Mouse (Mus musculus) stomach, embryonic 15.5 days (tissue): ENCODE measurements at regions not wholly inside any gene's neighbourhood (a gene's known extent, or its start where the extent isn't known, plus 50 kb on each side); places are given as distances from the start of the nearest gene placed in this dataset.
A peak's percentile ranks its signal among the peaks of the same experiment; 100 is the strongest.

ENCODE experiments used
- ATAC-seq: fragments of 200-750 bp; cut with Nextera tagmentation; 2 replicates; pipeline ENCODE4 v1.8.0; 2017; ENCODE audit warnings: low read depth, moderate number of reproducible peaks, moderate TSS enrichment; ENCODE audit not compliant: insufficient read depth, low FRiP score
- H3K27ac ChIP-seq: fragments of 300-500 bp; sonication (generic); 2 replicates; pipeline ENCODE4 v1.5.1; 2015; ENCODE audit warnings: mild to moderate bottlenecking, inconsistent platforms
- H3K27me3 ChIP-seq: fragments of 300-500 bp; sonication (generic); replicated peaks from 2 replicates; pipeline ENCODE4 v1.6.1; 2015; ENCODE audit warnings: inconsistent platforms
- H3K36me3 ChIP-seq: fragments of 300-500 bp; sonication (generic); 2 replicates; pipeline ENCODE4 v1.6.1; 2015; ENCODE audit warnings: inconsistent platforms
- H3K4me1 ChIP-seq: fragments of 300-500 bp; sonication (generic); 2 replicates; pipeline ENCODE4 v1.6.1; 2015; ENCODE audit warnings: inconsistent platforms
- H3K4me2 ChIP-seq: fragments of 300-500 bp; sonication (generic); 2 replicates; pipeline ENCODE4 v1.6.1; 2015; ENCODE audit warnings: mild to moderate bottlenecking, inconsistent platforms
- H3K4me3 ChIP-seq: fragments of 300-500 bp; sonication (generic); replicated peaks from 2 replicates; pipeline ENCODE4 v1.5.1; 2015; ENCODE audit warnings: inconsistent platforms
- H3K9ac ChIP-seq: fragments of 300-500 bp; sonication (generic); 2 replicates; pipeline ENCODE4 v1.6.1; 2015; ENCODE audit warnings: inconsistent platforms
- H3K9me3 ChIP-seq: fragments of 300-500 bp; sonication (generic); 2 replicates; pipeline ENCODE4 v1.6.1; 2016; ENCODE audit warnings: inconsistent platforms
- WGBS: fragments of 180-500 bp; shearing (Covaris S2); methylation state at CpG from one replicate; pipeline ENCODE4 v1.1.7; 2015; 5-methylcytosine and 5-hydroxymethylcytosine counted together

- peaks cover 14% of the 10 kb centered on the region for H3K4me1 ChIP-seq
- H3K4me2 ChIP-seq = 0 out of 2 replicates have a peak overlapping the region, but pooled peaks have one; percentile 79
- no peak overlapping the region for H3K9ac ChIP-seq
- no peak for ATAC-seq
- WGBS = 53% methylated on average over 6 of the region's 6 CpGs
- no peak overlapping the region for H3K4me3 ChIP-seq
- peak overlapping the region; percentile 97 for H3K27ac ChIP-seq
- no peaks in the 10 kb centered on the region for H3K36me3 ChIP-seq
- no peaks in the 10 kb centered on the region for H3K27me3 ChIP-seq
- H3K9me3 ChIP-seq = no peaks in the 10 kb centered on the region
These were observed 127.8 kb upstream of the Ubr2 start for GRCm38 (mm10) chr17:47138174-47138573.

DNA sequence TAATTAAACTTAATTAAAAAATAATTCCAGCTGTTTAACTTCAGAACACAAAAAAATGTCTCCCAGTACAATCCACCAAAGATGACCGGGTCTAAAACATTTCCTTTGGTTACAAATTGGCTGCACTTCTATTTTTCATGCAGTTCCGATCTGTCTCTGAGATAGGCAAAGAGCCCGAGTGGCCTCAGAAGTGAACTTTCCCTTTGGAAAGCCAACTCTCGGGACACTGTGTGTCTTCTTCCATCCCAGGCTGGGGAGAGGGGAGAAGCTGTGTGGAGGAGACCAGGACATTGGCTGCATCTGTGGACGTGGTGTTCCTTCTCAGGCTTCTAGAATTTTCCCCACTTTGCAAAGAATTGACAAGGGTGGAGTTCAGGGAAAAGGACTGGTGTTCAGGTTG is 125.0 kb upstream of the Ubr2 start:
- Histone ChIP-seq H3K9ac (no peak overlapping the region), H3K4me1 (peaks cover 8% of the 10 kb centered on the region; the same call in 1 of the 2 replicates), H3K4me2 (no peak overlapping the region), H3K9me3 (no peaks in the 10 kb centered on the region), H3K27ac (no peak overlapping the region), H3K4me3 (no peak overlapping the region), H3K36me3 (no peaks in the 10 kb centered on the region), H3K27me3 (no peaks in the 10 kb centered on the region)
- 73% methylated on average over 5 of the region's 5 CpGs for WGBS
- ATAC-seq = no peak

DNA sequence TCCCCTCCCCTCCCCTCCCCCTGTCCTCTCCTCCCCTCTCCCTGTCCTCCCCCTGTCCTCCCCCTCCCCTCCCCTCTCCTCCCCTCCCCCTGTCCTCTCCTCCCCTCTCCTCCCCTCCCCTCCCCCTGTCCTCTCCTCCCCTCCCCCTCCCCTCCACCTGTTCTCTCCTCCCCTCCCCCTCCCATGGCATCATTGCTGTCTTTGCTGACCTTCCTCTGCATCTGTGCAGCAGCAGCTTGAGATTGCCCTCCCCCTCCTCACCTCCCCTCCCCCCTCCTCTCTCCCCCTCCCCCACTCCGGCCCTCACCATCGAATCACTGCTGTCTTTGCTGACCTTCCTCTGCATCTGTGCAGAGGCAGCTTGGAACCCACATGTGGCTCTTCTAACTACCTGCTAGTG is 123.4 kb upstream of the Ubr2 start:
- no peak overlapping the region for H3K27ac ChIP-seq
- no peak for ATAC-seq
- 63% methylated on average over 2 of the region's 2 CpGs for WGBS
- no peak overlapping the region for H3K4me2 ChIP-seq
- H3K9me3 ChIP-seq = no peaks in the 10 kb centered on the region
- no peaks in the 10 kb centered on the region for H3K27me3 ChIP-seq
- H3K4me3 ChIP-seq = no peak overlapping the region
- no peaks in the 10 kb centered on the region for H3K36me3 ChIP-seq
- H3K4me1 ChIP-seq = peaks cover 2% of the 10 kb centered on the region; the same call in 1 of the 2 replicates
- no peak overlapping the region for H3K9ac ChIP-seq

GRCm38 (mm10) chr17:47127571-47127970 is 117.2 kb upstream of the Ubr2 start:
- no peak overlapping the region for H3K27ac ChIP-seq
- no peak overlapping the region for H3K4me2 ChIP-seq
- H3K4me3 ChIP-seq = no peak overlapping the region
- H3K36me3 ChIP-seq = no peaks in the 10 kb centered on the region
- WGBS = 59% methylated on average over 3 of the region's 3 CpGs
- no peak for ATAC-seq
- no peaks in the 10 kb centered on the region for H3K27me3 ChIP-seq
- H3K9me3 ChIP-seq = no peaks in the 10 kb centered on the region
- no peak overlapping the region for H3K9ac ChIP-seq
- no peaks in the 10 kb centered on the region for H3K4me1 ChIP-seq

- ATAC-seq = no peak
These were observed 113.2 kb upstream of the Ubr2 start for GRCm38 (mm10) chr17:47123576-47123975.

DNA sequence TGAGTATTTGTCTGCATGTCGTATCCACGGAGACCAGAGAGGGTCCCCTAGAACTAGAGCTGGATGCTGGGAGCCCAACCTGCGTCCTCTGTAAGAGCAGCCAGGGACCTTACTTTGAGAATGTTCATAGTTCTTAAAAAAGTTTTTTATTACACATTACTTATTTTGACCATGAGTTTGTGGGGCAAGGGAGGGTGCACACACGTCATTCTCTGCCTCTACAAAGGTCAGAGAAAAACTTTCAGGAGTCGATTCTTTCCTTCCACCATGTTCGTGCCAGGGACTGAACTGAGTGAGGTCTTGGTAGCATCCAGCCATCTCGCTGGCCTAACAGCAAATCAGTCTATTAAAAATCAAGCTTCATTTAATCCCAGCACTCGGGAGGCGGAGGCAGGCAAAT is 111.9 kb upstream of the Ubr2 start:
- no peaks in the 10 kb centered on the region for H3K4me1 ChIP-seq
- H3K4me2 ChIP-seq = no peak overlapping the region
- no peak overlapping the region for H3K4me3 ChIP-seq
- H3K9me3 ChIP-seq = no peaks in the 10 kb centered on the region
- no peak for ATAC-seq
- H3K27me3 ChIP-seq = no peaks in the 10 kb centered on the region
- no peak overlapping the region for H3K27ac ChIP-seq
- no peak overlapping the region for H3K9ac ChIP-seq
- 80% methylated on average over 9 of the region's 9 CpGs for WGBS
- no peaks in the 10 kb centered on the region for H3K36me3 ChIP-seq

More at GRCm38 (mm10) chr17:47123576-47123975, 113.2 kb upstream of the Ubr2 start:
- WGBS = 92% methylated on average over 18 of the region's 18 CpGs
- H3K36me3 ChIP-seq = no peaks in the 10 kb centered on the region
- no peak overlapping the region for H3K9ac ChIP-seq
- no peaks in the 10 kb centered on the region for H3K27me3 ChIP-seq
- no peak overlapping the region for H3K27ac ChIP-seq
- no peak overlapping the region for H3K4me3 ChIP-seq
- no peak overlapping the region for H3K4me2 ChIP-seq
- H3K4me1 ChIP-seq = no peaks in the 10 kb centered on the region
- no peaks in the 10 kb centered on the region for H3K9me3 ChIP-seq

DNA sequence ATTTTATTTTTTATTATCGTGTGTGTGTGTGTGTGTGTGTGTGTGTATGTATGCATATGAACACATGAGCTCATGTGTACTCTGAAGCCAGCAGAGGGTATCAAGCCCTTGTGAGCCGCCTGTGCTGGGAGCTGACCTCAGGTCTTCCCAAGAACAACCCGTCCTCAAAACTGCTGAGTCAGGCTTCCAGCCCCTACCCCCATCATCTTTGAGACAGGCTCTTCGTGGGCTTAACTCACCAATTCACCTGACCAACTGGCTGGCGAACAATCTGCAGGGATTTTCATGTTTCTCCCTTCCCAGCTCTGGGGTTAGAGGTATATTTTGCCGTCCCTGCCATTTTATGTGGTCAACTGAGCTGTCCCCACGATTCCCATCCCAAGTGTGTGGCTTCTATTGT is 107.7 kb upstream of the Ubr2 start:
- Histone ChIP-seq H3K4me3 (no peak overlapping the region), H3K4me1 (no peaks in the 10 kb centered on the region), H3K9ac (no peak overlapping the region), H3K9me3 (no peaks in the 10 kb centered on the region), H3K36me3 (no peaks in the 10 kb centered on the region), H3K27me3 (no peaks in the 10 kb centered on the region), H3K4me2 (no peak overlapping the region), H3K27ac (no peak overlapping the region)
- ATAC-seq = no peak
- 79% methylated on average over 7 of the region's 7 CpGs for WGBS

DNA sequence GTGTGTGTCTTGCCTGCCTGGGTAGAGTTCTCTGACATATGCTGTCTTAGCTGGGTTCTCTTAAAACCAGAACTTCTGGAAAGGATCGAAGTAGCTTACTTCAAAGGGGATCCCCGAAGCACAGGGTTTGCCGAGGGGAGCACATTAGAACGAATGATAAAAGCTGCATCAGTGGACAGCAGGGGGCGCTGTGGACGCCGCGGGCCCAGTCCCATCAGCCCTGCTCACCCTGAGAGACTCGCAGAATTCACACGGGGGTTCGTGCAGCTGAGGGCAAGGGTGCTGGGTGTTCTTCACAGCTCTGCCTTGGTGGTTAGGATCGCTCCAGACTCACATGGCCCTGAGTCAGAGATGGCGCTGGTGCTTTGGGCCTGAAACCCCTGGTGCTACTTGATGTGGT is 105.4 kb upstream of the Ubr2 start:
- no peak overlapping the region for H3K9ac ChIP-seq
- no peaks in the 10 kb centered on the region for H3K27me3 ChIP-seq
- H3K27ac ChIP-seq = no peak overlapping the region
- no peaks in the 10 kb centered on the region for H3K4me1 ChIP-seq
- no peaks in the 10 kb centered on the region for H3K36me3 ChIP-seq
- 49% methylated on average over 13 of the region's 13 CpGs for WGBS
- no peak overlapping the region for H3K4me3 ChIP-seq
- no peak for ATAC-seq
- no peaks in the 10 kb centered on the region for H3K9me3 ChIP-seq
- H3K4me2 ChIP-seq = no peak overlapping the region

- ATAC-seq = no peak
- Histone ChIP-seq H3K9ac (no peak overlapping the region), H3K4me2 (no peak overlapping the region), H3K27ac (no peak overlapping the region), H3K36me3 (no peaks in the 10 kb centered on the region), H3K4me1 (no peaks in the 10 kb centered on the region), H3K27me3 (no peaks in the 10 kb centered on the region), H3K4me3 (no peak overlapping the region), H3K9me3 (no peaks in the 10 kb centered on the region)
- 82% methylated on average over 5 of the region's 5 CpGs for WGBS
These were observed 104.8 kb upstream of the Ubr2 start for GRCm38 (mm10) chr17:47115141-47115540.

GRCm38 (mm10) chr17:47114736-47115135 is 104.4 kb upstream of the Ubr2 start:
- Histone ChIP-seq H3K4me3 (no peak overlapping the region), H3K27ac (no peak overlapping the region), H3K9me3 (no peaks in the 10 kb centered on the region), H3K4me2 (no peak overlapping the region), H3K9ac (no peak overlapping the region), H3K36me3 (no peaks in the 10 kb centered on the region), H3K27me3 (no peaks in the 10 kb centered on the region), H3K4me1 (no peaks in the 10 kb centered on the region)
- no peak for ATAC-seq
- WGBS = 73% methylated on average over 7 of the region's 7 CpGs

GRCm38 (mm10) chr17:47112556-47113225 is 102.3 kb upstream of the Ubr2 start:
- H3K27ac ChIP-seq = no peak overlapping the region
- no peak overlapping the region for H3K9ac ChIP-seq
- no peak overlapping the region for H3K4me2 ChIP-seq
- no peaks in the 10 kb centered on the region for H3K4me1 ChIP-seq
- 80% methylated on average over 16 of the region's 16 CpGs for WGBS
- H3K4me3 ChIP-seq = no peak overlapping the region
- no peaks in the 10 kb centered on the region for H3K27me3 ChIP-seq
- no peak for ATAC-seq
- H3K9me3 ChIP-seq = no peaks in the 10 kb centered on the region
- H3K36me3 ChIP-seq = no peaks in the 10 kb centered on the region

DNA sequence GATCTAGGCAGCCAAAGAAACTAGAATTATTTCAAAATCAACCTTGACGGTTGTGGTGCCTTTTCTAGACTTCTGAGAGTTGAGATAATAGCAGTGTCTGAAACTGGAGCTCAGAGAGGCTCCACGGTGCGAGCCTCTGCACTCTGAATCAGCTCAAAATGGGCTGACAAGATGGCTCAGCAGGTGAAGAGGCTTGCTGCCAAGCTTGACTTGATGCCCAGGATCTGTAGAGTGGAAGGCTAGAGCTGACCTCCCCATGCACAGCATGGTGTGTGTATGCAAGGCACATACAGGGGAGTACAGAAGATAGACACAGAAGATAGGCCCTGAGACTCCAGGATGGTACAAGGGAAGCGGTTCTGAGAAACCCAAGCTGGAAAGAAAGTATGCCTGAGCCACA is 100.5 kb upstream of the Ubr2 start:
- Histone ChIP-seq H3K9ac (no peak overlapping the region), H3K27me3 (no peaks in the 10 kb centered on the region), H3K9me3 (no peaks in the 10 kb centered on the region), H3K4me1 (no peaks in the 10 kb centered on the region), H3K4me2 (no peak overlapping the region), H3K4me3 (no peak overlapping the region), H3K36me3 (no peaks in the 10 kb centered on the region), H3K27ac (no peak overlapping the region)
- ATAC-seq = no peak
- 87% methylated on average over 4 of the region's 4 CpGs for WGBS

DNA sequence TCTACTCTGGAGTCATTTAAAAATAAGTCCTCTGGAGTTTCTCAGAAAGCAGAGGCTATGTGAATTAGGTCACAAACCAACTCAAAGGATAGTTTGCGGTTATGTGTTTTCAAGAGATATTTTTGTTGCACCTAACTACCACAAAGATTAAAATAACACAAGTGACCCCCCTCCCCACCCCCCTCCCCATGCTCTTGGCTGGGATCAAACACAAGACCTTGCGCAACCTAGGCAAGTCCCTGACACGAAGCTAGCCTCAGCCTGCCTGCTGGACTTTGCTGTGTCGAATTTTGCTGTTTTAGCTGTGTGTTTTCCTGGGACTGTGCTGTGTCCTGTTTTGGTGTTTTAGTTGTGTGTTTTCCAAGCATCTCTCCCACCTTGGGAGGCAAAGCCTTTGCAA is 94.0 kb upstream of the Ubr2 start:
- H3K36me3 ChIP-seq = no peaks in the 10 kb centered on the region
- no peaks in the 10 kb centered on the region for H3K9me3 ChIP-seq
- H3K4me2 ChIP-seq = no peak overlapping the region
- no peak overlapping the region for H3K4me3 ChIP-seq
- H3K27ac ChIP-seq = no peak overlapping the region
- no peak overlapping the region for H3K9ac ChIP-seq
- no peaks in the 10 kb centered on the region for H3K27me3 ChIP-seq
- H3K4me1 ChIP-seq = no peaks in the 10 kb centered on the region
- WGBS = 79% methylated on average over 4 of the region's 4 CpGs
- ATAC-seq = no peak
